Mouse (Mus musculus) ES-E14 (cell line): ENCODE data around the gene Dmtf1. TPM values are rescaled to one million over a fixed set of nuclear protein-coding genes. Genes with fewer than 3 reads are reported as not detected.

ENCODE experiments used
- DNase-seq: peaks from one replicate; pipeline ENCODE4 v3.0.0-alpha.2; 2013; ENCODE audit warnings: low read depth, low spot score
- H3K27ac ChIP-seq: 2 replicates; pipeline ENCODE4 v1.5.1; 2012; ENCODE audit warnings: low read depth, mild to moderate bottlenecking, low read length, moderate library complexity, mixed read lengths; ENCODE audit not compliant: poor library complexity, insufficient read depth, severe bottlenecking
- H3K36me3 ChIP-seq: 2 replicates; pipeline ENCODE4 v1.6.1; 2012; ENCODE audit warnings: mild to moderate bottlenecking, low read length, moderate library complexity, mixed read lengths; ENCODE audit not compliant: control insufficient read depth, poor library complexity, insufficient read depth, severe bottlenecking
- H3K4me1 ChIP-seq, 2 experiments: fragments of 150-350 bp in 1 of 2; sonication (generic) in 1 of 2; 2 replicates each; pipeline ENCODE4 v1.6.1; 2012; ENCODE audit warnings: low read length in 2 of 2, mild to moderate bottlenecking in 1 of 2, mixed read lengths in 1 of 2; ENCODE audit not compliant: control insufficient read depth in 2 of 2, insufficient read depth in 2 of 2, poor library complexity in 1 of 2
- H3K4me3 ChIP-seq, 2 experiments: fragments of 150-350 bp in 1 of 2; sonication (generic) in 1 of 2; 2 replicates each; pipeline ENCODE4 v1.5.1; 2012; ENCODE audit warnings: low read length in 2 of 2, low read depth in 1 of 2, mild to moderate bottlenecking in 1 of 2, mixed read lengths in 1 of 2; ENCODE audit not compliant: insufficient read depth in 1 of 2, poor library complexity in 1 of 2, severe bottlenecking in 1 of 2
- H3K9ac ChIP-seq: 2 replicates; pipeline ENCODE4 v1.6.1; 2012; ENCODE audit warnings: low read depth, mild to moderate bottlenecking, low read length, mixed read lengths; ENCODE audit not compliant: poor library complexity, insufficient read depth, severe bottlenecking
- H3K9me3 ChIP-seq: fragments of 150-350 bp; sonication (generic); 2 replicates; pipeline ENCODE4 v1.6.1; 2012; ENCODE audit warnings: low read depth, mild to moderate bottlenecking, low read length; ENCODE audit not compliant: control insufficient read depth, insufficient read depth
- CHD2 ChIP-seq: IDR thresholded peaks from 2 replicates; pipeline ENCODE4 v1.6.1; 2014; ENCODE audit warnings: mild to moderate bottlenecking, low read depth, low read length, inconsistent platforms
- HCFC1 ChIP-seq: IDR thresholded peaks from 2 replicates; pipeline ENCODE4 v1.6.1; 2012; ENCODE audit warnings: low read length, inconsistent platforms, borderline replicate concordance; ENCODE audit not compliant: insufficient read depth
- MAFK ChIP-seq: IDR thresholded peaks from 2 replicates; pipeline ENCODE4 v1.6.1; 2014; ENCODE audit warnings: mild to moderate bottlenecking, low read depth, low read length, inconsistent platforms; ENCODE audit not compliant: insufficient read depth
- ZC3H11A ChIP-seq: IDR thresholded peaks from 2 replicates; pipeline ENCODE4 v1.6.1; 2012; ENCODE audit warnings: low read depth, mild to moderate bottlenecking, inconsistent platforms, low read length, borderline replicate concordance
- ZNF384 ChIP-seq: IDR thresholded peaks from 2 replicates; pipeline ENCODE4 v1.6.1; 2012; ENCODE audit warnings: low read depth, low read length, inconsistent platforms
- in situ Hi-C, 2 experiments: fragments of 600-800 bp; cut with MboI; formaldehyde crosslinking; loops; one replicate each; pipeline ENCODE4 v1.15.1; 2025; ENCODE audit warnings: low sequenced_read_pairs in 2 of 2, inconsistent platforms in 1 of 2; ENCODE audit not compliant: unreplicated experiment in 2 of 2
- total RNA-seq: library from RNA; depleted of rRNA; stranded (reverse); fragments of 300-350 nt; gene quantifications from 2 replicates; pipeline ENCODE4 v1.2.3, GENCODE M21; 2012

The Dmtf1 gene
- total RNA-seq, 1 experiment = 54.7 TPM

DNA sequence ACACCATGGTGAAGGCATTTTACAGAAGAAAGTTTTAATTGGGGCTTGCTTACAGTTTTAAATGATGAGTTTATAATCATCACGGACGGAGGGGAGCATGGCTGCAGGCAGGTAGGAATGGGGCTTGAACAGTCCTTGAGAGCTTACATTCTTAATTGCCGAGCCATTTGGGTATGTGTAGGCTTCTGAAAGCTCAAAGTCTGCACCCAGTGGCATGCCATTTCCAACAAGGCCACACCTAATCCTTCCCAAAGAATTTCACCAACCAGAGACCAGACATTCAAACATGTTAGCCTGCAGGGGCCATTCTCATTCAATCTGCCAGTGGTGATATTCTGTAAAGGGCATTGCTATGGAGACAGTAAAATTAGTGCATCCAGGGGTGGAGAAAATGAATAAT, 1.8 kb upstream of the Dmtf1 start:
- no peak for TF ChIP-seq ZNF384
- TF ChIP-seq ZC3H11A = no peak
- no peak for TF ChIP-seq MAFK
- no peak for TF ChIP-seq HCFC1
- no peak for TF ChIP-seq CHD2
- in situ Hi-C loops = no loop called here

DNA sequence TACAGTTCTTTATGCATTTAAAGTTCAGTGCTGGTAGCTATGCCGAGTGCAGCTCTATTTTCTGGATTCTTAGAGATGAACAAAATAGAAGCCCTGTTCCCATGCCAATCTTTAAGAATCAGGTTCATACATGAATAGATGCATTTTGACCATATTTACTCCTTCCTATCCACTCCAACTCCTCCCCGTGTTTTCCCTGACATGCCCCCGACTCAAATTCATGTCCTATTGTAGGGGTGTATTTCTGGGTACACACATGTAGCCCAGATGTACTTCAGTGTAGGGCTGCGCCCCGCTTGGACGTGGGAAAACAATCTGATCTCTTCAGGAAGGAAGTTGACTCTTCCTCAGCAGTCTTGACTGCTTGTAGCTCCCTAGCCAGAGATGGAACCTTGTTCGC, 512 bp upstream of the Dmtf1 start:
- Histone ChIP-seq H3K36me3 (peaks cover 2% of the 10 kb centered on the region), H3K4me3 (peak overlapping the region; percentile 84), H3K27ac (peak overlapping the region; percentile 68; the same call in 1 of the 2 replicates), H3K9me3 (no peaks in the 10 kb centered on the region), H3K9ac (peak overlapping the region; percentile 89), H3K4me1 (peaks cover 7% of the 10 kb centered on the region in 2 experiments)
- DNase-seq = no peak
- in situ Hi-C loops = no loop called here
- TF ChIP-seq CHD2 = no peak
- TF ChIP-seq MAFK = no peak
- no peak for TF ChIP-seq HCFC1
- no peak for TF ChIP-seq ZC3H11A

More for the DNA sequence above, 1.8 kb upstream of the Dmtf1 start:
- no peak overlapping the region for H3K27ac ChIP-seq
- peaks cover 5 to 7% of the 10 kb centered on the region in 2 experiments for H3K4me1 ChIP-seq
- peak; percentile 21 for DNase-seq
- H3K36me3 ChIP-seq = no peaks in the 10 kb centered on the region
- no peaks in the 10 kb centered on the region for H3K9me3 ChIP-seq
- H3K9ac ChIP-seq = no peak overlapping the region
- no peak overlapping the region for H3K4me3 ChIP-seq

DNA sequence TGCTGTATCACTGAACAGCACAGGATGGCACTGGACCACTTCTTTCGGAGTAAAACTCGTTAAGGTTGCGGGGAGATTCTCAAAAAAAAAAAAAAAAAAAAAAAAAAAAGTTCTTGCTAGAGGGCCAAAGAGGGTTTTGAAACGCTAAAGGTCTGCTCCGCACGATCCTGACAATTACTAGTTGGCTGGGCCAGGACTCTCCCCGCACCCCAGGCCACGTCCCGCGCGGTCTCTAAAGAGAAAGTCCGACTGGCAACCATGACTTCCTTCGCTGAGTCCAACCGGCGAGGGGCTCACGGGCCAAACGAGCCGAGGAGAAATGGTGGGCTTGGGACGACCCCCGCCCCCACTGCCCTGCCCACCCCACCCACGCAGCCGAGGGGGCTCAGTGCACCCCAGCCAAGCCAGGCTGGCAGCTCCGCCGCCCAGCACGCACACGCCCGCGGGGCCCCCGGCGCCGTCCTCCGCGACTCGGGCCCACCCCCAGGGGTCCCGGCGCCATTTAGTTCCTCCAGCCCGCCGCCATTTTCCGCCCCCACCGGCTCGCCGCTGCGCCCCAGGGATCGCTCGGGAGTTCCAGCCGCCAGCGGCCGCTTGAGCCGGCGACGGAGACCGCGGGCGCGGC, 633 bp downstream of the Dmtf1 start:
- in situ Hi-C loops = no loop called here
- DNase-seq = no peak
- TF ChIP-seq ZC3H11A (no peak), ZNF384 (peak; percentile 83)

DNA sequence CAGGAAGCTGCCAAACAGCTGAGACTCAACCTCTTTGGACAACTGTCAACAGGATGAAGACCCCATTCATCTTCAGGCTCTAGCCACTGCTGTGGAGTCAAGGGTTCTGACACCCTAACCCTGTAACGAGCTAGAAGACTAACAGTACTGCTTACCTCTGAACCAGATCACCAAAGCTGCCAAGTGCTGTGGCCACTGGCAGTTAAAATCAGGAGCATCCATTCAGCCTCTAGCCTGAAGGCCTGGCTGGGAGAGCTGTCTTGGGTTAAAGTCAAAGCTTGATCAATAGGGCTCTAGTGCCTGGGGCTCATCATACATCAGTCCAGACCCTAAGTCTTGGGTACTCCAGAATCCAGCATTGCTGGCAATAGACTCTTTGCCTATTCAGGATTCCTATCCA, 4.2 kb downstream of the Dmtf1 start:
- in situ Hi-C loops = no loop called here
- TF ChIP-seq ZNF384 = no peak
- TF ChIP-seq CHD2 = no peak
- no peak for TF ChIP-seq HCFC1
- TF ChIP-seq MAFK = no peak
- TF ChIP-seq ZC3H11A = no peak
- Histone ChIP-seq H3K27ac (no peak overlapping the region), H3K4me3 (no peak overlapping the region), H3K4me1 (peaks cover 3 to 6% of the 10 kb centered on the region in 2 experiments; a peak in 1 of 4 replicates), H3K9me3 (no peaks in the 10 kb centered on the region), H3K36me3 (peaks cover 2% of the 10 kb centered on the region), H3K9ac (no peak overlapping the region)
- no peak for DNase-seq

More for the DNA sequence above, 633 bp downstream of the Dmtf1 start:
- Histone ChIP-seq H3K4me3 (peak overlapping the region; percentile 79 to 96), H3K9ac (peak overlapping the region; percentile 99), H3K4me1 (peaks cover 7 to 9% of the 10 kb centered on the region in 2 experiments; a peak in 3 of 4 replicates), H3K27ac (peak overlapping the region; percentile 99), H3K36me3 (peaks cover 2% of the 10 kb centered on the region), H3K9me3 (no peaks in the 10 kb centered on the region)
